Mouse (Mus musculus): Measurements from ENCODE around the gene Gm7102. TPM values are rescaled to one million over a fixed set of nuclear protein-coding genes. Genes with fewer than 3 reads are reported as not detected.

Gm7102 gene
- not detected for polyA plus RNA-seq (2014; fragmentation: Illumina TruSeq; extraction: RNeasy Lipid Tissue Mini Kit (QIAGEN cat#74804); ENCODE audit: low read depth, low replicate concordance)

DNA sequence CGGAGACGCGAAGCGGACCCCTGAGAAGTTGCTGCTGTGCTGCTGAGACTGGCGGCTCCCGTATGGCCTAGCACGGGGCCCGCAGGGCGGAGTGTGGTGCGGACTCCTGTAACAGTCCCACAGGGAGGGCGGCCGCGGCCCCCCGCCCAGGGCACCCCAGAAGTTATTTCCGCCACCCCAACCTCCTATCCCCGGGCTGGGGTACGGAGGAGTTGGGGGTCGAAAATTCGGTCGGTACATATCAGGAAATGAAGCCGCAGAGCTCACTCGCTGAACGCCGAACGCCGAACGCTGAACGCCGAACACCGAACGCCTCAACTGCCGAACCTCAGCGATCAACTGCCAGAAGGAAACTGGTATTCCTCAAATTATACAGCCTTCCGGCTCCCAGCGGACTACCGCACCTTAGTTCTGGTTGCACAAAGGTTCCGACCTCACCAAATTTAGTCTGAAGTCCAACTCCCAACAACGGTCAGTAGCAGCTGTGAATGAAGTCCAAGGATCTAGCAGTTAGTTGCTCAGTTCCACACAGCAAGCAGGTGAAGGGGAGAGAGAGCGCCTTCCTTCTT lies at the start of gene Gm7102:
Gm7102 (minus strand) TSS at position 554 of the 569 bp plus-strand sequence.

DNA sequence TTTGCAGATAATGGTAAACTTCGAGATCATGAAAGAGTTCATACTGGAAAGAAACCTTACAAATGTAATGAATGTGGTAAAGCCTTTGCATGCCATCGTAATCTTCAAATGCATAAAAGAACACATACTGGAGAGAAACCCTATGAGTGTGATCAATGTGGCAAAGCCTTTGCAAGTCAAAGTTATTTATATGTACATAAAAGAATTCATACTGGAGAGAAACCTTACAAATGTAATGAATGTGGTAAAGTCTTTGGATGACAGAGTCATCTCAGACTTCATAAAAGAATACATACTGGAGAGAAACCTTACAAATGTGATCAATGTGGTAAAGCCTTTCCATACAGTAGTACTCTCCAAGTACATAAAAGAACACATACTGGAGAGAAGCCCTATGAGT lies 7.5 kb upstream of the Gm7102 start, which contains the start of gene Gm6020:
Gm6020 (plus strand) TSS at position 301 of the 400 bp plus-strand sequence.

DNA sequence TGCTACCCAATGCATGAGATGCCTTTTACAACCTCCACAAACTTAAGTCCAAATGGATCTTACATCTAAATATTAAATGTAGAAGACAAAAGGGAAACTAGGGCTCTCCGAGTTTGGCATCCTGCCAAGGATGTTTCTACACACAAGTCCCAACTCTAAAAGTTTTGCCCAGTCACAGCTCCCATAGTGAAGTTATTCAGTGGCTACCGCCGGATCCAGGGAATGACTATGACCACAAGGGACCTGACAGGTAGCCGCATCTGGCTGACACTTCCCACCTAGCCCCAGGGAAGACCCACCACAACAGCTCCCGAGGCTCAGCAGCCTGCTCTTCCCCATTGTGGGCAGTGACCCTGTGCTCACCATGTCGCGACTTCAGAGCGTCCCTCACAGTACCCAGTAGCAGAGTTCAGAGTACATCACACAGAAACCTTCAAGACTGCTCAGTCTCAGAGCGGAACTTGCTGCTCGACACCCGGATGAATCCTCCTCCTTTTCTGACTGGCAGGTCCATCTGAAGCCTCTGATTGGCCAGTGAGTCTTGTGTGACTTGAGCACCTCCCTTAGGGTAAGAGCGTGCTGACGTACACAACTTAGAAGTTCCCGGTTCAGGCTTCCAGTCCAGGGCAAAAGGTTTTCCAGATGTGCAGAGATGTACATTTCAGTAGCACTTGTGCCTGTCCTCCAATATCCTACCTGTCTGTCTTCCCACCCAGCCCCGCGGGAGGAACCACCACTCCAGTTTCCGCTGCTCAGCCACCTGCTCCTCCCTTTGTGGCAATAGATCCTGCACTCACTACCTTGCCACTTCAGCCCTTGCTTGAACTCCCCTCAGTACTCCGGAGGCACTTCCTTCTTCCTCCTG lies 35.5 kb downstream of the Gm7102 start, which contains the start of gene Zfp950:
Zfp950 (minus strand) TSS at position 499 of the 865 bp plus-strand sequence.

Other genes with a start within 250 kb of the Gm7102 start
- gene Zfp950, start 35.5 kb downstream of the Gm7102 start, polyA plus RNA-seq (2014; fragmentation: Illumina TruSeq; extraction: RNeasy Lipid Tissue Mini Kit (QIAGEN cat#74804); ENCODE audit: low read depth, low replicate concordance), result 133 TPM
- gene Gm6020, start 7.6 kb upstream of the Gm7102 start, polyA plus RNA-seq (2014; fragmentation: Illumina TruSeq; extraction: RNeasy Lipid Tissue Mini Kit (QIAGEN cat#74804); ENCODE audit: low read depth, low replicate concordance), result not detected
- gene Csf2ra, start 52.1 kb upstream of the Gm7102 start, polyA plus RNA-seq (2014; fragmentation: Illumina TruSeq; extraction: RNeasy Lipid Tissue Mini Kit (QIAGEN cat#74804); ENCODE audit: low read depth, low replicate concordance), result 1.7 TPM
- not detected for gene Gm21060, start 120.8 kb upstream of the Gm7102 start, polyA plus RNA-seq (2014; fragmentation: Illumina TruSeq; extraction: RNeasy Lipid Tissue Mini Kit (QIAGEN cat#74804); ENCODE audit: low read depth, low replicate concordance)